Mouse (Mus musculus) ZHBTc4 (cell line): Measurements from ENCODE around the gene Slc39a8.
A peak's percentile ranks its signal among the peaks of the same experiment; 100 is the strongest.

Experiments
- DNase-seq: peaks from one replicate; pipeline ENCODE4 v3.0.0-alpha.2; 2011; ENCODE audit warnings: low read depth, low spot score

The Slc39a8 gene

DNA sequence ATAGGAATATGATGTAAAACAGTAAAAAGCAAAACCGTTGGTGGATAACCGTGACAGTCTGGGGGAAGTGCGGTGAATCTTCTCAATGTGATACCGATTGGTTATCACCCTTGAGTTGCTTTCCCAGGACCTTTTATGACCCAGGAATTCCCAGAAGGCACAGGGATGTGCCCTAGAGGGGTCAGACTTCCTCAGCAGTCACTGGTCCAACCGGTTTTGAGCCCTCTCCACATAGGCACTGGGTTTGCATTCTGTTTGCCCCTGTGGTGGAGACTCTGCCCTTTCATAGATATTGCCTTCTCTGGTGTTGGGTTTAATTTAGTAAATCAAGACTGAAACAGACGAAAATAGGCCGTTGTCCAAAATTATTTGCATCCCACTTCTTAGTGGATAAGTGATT lies 20.8 kb downstream of the Slc39a8 start:
- no peak for DNase-seq

- no peak for DNase-seq
These were observed 26.5 kb downstream of the Slc39a8 start for GRCm38 (mm10) chr3:135851607-135852006.

DNA sequence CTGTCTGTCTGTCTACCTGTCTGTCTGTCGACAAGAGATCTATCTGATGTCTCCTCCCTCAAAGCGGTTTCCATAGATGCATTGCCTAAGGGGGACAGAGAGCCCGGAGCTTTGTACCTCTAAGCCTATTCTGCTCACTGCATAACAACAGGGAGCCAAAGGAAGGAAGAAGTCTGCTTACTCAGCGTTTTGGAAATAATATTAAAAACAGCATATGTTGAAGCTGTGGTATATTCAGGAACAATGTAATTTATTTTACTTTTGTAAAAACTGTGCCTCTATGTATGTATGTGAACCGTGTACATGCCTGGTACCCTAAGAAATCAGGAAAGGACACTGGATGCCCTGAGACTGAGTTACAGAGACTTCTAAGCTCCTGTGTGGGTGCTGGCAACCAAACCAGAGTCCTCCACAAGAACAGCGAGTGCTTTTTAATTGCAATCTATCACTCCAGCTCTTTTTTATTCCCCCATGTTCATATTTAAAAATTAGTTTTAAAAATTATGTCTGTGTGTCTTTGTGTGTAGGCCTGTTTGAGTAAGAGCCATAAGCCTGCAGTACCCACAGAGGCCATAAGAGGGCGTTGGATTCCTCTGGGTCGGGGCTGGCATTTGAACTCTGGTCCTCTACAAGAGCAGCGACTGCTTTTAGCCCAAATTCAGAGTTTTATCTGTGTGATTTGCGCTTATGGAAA lies 28.7 kb downstream of the Slc39a8 start:
- peak; percentile 48 for DNase-seq

DNA sequence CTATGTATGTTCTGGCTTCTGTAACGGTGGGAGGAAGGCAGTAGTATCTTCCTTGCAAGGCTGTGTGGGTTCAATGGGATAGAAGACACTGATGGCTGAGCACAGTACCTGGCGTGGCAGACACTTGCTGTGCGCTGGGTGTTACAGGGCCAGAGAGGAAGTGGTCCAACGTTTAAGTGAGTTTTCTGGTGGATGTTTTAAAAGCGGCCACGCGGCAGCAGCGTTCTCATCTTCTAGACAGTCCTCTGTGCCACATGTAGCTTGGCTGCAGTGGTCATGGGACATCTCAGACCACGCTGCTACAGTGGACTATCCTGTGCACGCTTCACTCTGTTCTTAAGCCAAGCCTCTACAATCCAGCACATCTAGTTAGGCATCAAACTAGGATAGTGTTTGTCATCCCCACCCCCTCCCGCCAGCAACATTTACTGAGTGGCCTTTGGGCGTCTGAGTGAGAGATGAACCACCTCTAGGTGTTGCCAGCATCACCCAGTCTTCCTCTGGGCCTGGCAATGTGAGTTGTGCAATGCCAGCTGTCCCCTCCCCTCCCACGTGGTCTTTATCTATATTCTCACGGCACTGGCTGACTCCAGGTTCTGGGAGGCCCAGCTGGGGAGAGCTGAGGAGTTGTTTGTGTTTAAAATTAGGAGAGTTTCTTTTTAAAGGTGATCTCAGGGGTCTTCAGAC lies 29.4 kb downstream of the Slc39a8 start:
- peak; percentile 9 for DNase-seq

GRCm38 (mm10) chr3:135854985-135855340 lies 29.9 kb downstream of the Slc39a8 start:
- no peak for DNase-seq

GRCm38 (mm10) chr3:135856303-135856702 lies 31.2 kb downstream of the Slc39a8 start:
- DNase-seq, result no peak

DNA sequence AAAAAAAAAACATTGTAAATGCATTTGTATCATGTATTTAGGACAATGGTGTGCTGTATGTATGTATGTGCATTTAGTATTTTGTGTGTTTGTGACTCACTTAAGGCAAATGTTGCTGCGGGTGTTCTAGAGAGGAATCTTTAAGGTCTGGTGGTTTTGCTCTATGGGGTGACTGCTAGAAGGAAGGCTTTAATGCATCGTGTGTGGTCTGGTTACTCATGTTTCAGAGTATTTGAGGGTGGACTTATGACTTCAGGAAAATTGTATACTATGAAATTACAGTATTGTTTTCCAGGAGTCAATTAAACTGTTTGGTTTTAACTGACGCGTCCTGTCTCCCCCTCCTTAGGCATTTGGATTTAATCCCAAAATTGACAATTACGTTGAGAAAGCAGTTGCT lies 32.1 kb downstream of the Slc39a8 start:
- DNase-seq, result no peak

- DNase-seq, result no peak
These were observed 34.4 kb downstream of the Slc39a8 start for GRCm38 (mm10) chr3:135859431-135859830.

- peak; percentile 68 for DNase-seq
These were observed 37.7 kb downstream of the Slc39a8 start for GRCm38 (mm10) chr3:135862804-135863203.

DNA sequence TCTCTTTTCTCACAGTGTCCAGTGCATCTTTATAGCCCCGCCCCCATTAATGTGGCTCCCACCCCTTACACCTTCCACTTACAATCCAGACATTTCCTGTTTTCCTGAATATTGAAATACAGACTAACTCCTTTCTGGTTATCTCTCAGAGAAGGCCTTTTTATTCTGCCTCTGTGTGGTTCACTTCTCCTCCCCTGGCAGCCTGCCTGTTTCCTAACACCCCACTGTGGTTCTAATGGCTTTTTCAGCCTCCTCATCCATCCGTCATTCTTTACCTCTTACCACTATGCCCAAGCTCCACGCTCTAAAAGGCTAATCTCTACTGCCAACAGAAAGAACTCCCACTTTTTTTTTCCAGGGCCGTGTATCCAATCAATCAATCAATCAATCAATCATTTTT lies 44.0 kb downstream of the Slc39a8 start:
- DNase-seq, result no peak

- no peak for DNase-seq
These were observed 47.2 kb downstream of the Slc39a8 start for GRCm38 (mm10) chr3:135872325-135872724.

- DNase-seq, result no peak
These were observed 48.5 kb downstream of the Slc39a8 start for GRCm38 (mm10) chr3:135873596-135873995.

GRCm38 (mm10) chr3:135878048-135878447 lies 53.0 kb downstream of the Slc39a8 start:
- DNase-seq, result no peak

DNA sequence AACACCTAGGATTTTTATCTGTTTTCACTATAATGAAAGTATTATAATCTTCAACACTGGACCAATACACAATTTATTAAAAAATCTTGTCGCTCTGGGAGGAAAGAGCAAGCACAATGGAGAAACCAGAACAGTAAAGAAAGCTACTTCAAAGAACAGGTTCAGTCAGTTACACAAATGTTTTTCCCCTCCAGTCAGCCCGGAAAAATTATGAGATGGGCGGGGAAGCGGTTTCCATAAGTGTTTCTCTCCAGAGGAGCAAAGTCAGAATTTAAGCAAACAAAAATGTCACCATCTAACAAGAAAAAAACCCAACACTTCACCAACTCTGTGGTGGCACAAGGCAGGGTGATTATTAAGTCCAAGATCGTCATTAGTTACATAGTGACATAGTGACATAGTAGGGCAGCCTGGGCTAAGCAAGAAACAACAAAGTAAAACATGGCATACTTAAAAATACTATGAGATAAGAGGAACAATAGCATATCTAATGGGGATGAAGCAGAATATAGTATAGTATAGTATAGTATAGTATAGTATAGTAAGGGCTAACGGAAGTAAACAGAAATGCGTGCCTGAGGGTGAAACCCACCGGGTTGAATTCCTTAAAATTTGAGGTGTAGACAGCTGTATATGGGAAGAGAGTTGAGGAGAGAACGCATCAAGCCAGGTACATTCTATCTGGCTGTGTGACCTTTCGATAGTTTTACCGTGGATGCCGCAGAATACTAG lies 61.0 kb downstream of the Slc39a8 start:
- no peak for DNase-seq

GRCm38 (mm10) chr3:135886659-135887027 lies 61.6 kb downstream of the Slc39a8 start:
- peak; percentile 69 for DNase-seq

GRCm38 (mm10) chr3:135887033-135887855 lies 62.2 kb downstream of the Slc39a8 start:
- no peak for DNase-seq

- DNase-seq, result no peak
These were observed 62.7 kb downstream of the Slc39a8 start for GRCm38 (mm10) chr3:135887856-135888155.

GRCm38 (mm10) chr3:135889401-135889800 lies 64.3 kb downstream of the Slc39a8 start:
- no peak for DNase-seq

- peak; percentile 57 for DNase-seq
These were observed 78.3 kb downstream of the Slc39a8 start for GRCm38 (mm10) chr3:135903366-135903765.

GRCm38 (mm10) chr3:135904881-135905280 lies 79.8 kb downstream of the Slc39a8 start:
- no peak for DNase-seq

DNA sequence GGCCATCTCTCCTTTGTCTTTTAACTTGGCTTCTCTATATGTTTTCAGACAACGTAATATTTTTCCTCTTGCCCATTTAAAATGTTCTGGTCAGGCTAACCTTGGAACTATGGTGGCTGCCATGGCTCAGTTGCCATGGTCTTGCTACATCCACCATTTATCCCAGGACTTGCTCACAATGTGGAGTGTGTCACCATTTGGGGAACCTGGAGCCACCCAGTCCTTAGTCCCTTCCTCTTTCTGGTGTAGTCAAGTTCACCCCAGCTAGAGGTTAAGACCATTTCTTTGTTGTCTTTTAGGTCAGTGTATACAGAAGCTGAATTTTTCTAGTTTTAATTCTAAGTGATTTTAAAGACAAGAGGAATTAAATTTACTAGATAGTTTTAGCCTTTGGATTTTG lies 80.7 kb downstream of the Slc39a8 start:
- no peak for DNase-seq

GRCm38 (mm10) chr3:135907028-135907427 lies 81.9 kb downstream of the Slc39a8 start:
- DNase-seq, result no peak
